Mouse (Mus musculus) cerebellum, adult 18-20 months (tissue): ENCODE measurements around the gene C87436.
A peak's percentile ranks its signal among the peaks of the same experiment; 100 is the strongest.
"Not testable (repeated sequence)": the region's sequence is repeated elsewhere in the genome, so short reads cannot be mapped to it uniquely, and the experiment has no call there.

Experiments
- DNase-seq, 2 experiments: peaks; one replicate each; pipeline ENCODE4 v3.0.0; 2021

Gene C87436

DNA sequence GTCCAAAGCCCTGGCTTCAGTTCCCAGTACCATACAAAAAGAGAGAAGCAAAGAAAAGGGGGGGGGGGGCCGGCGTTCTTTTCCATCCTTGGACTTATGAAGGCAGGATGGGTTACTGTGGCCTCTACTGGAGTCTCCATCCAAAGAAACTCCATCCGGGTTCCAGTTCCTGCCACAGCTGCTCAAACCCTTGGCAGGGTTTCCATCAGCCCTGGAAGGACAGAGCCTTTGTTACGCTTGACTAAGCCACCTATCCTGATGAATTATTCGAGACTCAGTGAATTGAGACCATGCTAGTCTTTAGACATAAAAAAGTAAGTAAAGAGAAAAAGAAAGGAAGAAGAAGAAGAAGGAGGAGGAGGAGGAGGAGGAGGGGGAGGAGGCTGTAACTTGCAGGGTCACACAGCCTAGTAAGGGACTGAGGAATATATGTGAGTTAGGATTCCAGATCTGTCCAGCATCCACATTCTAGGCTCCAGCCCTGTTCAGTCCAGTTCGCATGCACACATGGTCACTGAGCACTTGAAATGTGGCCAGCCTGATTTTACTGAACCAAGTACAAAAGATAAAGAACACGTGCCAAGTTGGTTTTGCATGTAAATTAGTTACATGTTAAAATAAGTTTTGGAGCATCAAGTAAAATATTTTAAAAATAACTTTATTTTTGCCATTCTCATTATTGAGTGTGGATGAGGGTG, 47.9 kb downstream of the C87436 start:
- DNase-seq = no peak

DNA sequence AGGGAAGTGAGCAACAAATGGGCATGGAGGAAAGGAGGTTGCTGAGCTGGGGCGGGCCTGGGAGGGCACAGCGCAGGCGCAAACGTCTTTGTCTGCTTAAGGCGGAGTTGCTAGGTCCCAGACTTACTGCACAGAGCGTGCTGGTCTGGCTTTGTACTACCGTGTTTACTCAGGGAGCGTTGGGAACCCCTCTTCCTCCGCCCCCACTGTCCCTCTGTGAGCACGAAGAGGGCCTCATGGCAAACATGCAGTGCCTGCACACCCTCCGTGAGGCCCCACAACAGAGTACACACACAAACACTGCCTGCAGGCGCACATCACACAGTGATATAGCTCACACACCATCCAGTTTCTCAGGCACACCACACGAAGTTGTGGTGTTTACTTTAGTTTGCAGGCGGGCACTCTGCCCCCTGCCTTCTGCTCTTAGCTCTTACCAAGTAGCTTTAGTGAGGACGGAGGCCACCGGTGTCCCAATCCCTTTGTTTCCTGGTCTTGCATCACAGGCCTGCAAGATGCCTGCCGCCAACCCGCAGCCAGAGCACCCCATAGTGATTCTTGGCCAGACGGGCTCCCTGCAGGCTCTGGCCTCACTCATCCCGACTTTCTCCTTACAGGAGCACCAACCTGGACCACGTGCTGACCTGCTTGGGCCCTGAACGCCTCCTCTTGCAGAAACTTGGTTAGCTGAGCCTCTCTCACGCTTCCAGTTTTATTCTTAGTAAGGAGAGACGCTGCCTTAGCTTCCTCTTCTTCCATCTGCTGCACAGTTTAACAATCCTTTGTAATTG, 49.4 kb downstream of the C87436 start:
- DNase-seq = peak; percentile 68 to 69

DNA sequence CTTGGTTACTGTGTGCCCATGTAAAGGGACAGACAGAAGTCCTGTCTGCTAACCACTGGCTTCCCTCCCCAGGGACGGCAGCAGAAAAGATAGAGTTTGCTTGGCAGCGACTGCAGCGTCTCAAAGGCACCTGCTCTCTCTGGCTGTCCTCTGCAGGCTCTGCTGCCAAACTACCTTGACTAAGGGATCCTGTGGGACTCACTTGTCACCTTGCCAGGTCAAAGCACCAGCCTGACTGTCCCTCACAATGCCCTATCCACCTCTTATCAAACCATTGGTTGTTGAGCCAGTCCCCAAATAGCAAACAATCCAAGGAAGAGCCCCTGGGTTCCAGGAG, 49.9 kb downstream of the C87436 start:
- DNase-seq = peak; percentile 34 to 47

DNA sequence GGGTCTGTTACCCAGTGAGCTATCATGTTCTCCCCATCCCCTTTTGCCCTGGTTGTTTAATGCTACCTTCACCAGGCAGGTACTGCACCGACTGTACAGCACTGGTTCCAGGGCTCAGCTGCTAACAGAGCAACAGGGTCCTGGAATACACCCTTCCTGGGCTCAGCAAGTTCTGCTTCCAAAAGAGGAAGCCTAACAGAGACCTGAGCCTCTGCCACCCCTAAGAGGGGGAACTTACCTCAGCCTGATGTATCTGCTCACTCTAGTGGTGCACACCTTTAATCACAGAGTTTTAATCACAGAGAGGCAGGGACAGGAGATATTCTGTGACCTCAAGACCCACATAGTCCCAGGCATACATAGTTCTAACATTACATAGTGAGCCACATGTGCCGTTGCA, 51.8 kb downstream of the C87436 start:
- DNase-seq = no peak

DNA sequence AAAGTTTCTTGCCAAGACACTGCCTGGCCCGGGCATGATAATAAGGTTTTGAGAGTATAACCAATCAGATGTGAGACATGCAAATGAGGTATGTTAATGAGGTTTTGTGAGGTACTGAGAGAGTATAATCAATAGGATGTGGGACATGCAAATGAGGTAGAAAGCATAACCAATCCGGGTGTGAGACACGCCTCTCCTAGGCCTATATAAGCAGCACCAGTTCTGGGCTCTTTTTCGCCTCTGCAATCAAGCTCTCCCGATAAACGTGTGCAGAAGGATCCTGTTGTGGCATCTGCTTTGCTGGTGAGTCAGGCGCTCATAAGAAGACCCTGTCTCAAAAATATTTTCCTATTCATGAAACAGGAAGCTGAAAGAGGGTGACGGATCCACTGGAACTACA, 52.2 kb downstream of the C87436 start:
- not testable (repeated sequence) for DNase-seq

DNA sequence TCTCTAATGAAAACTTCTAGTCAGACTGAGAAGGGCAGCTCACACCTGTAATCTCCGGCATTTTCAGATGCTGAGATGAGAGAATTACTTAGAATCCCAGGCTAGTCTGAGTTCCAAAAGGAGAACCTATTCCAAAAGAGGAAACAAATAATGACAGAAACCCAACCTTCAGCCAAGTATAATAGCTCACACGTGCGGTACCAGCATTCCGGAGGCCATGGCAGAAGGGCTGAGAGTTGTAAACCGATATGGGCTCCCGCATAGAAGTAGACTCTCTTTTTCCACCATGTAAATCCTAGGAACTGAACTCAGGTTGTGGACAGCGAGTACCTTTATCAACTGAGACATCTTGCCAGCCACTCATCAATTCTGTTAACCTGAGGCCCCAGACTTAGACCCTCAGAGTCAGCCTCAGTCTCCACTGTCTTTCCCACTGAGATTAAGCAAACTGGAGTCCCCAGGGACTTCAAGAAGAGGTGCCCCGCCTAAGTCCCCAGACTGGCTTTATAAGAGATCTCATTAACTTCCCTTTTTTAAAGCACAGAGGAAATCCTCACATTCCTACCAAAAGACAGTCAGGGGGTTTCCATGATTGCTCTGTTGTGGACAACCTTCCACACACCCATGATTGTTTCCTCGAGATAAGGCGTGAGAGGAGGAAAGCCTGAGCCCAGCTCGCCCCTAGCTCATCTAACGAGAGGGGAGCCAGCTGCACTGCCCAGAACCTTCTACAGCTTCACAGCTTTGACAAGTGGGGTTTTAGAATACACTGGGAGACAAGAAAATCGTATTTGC, 55.5 kb downstream of the C87436 start:
- no peak for DNase-seq

DNA sequence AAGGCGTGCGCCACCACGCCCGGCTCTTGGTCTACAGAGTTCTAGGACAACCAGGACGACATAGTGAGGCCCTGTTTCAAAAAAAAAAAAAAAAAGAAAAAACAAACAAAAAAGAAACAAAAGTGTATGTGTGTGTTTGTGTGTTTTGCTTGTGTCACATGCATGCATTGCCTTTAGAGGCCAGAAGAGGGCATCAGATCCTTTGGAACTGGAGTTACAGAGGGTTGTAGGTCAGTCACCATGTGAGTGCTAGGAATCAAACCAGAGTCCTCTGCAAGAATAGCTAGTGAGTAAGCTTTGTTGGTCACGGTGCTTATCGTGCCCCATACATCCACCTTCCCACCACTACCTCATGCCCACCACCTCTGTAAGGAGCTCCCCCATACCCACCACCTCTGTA, 56.6 kb downstream of the C87436 start:
- no peak for DNase-seq

DNA sequence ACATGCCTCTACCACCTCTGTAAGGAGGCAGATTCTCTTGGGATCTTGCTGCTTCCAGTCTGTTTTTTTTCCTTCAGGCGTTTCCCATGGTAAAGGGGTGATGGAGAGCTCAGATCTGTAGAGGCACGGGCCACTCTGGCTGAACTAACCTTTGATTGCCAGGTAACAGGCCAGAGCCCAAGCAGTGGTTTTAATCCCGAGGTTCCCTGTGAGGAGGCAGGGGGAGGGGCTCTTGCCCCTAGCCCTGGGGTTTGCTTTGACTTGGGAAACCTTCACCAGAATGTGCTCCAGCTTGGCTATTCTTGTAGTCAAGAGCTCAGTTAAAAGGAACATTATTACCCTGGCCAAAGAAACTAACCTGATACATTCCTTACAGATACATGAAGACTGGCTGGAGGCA, 57.5 kb downstream of the C87436 start:
- no peak for DNase-seq

DNA sequence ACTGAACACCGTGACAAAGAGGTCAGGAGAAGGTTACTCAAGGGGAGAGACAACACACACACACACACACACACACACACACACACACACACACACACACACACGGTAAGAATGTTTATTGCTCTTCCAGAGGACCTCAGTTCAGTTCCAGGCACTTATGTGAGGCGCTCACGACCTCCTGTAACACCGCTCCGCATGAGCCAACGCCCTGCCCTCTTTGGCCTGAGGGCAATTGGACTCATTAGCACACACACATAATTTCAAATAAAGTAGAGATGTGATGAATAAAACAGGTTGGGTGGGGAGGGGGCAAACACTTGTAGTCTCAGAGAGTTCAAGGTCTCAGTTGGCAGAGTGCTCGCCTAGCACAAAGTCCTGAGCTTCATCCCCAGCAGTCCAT, 58.0 kb downstream of the C87436 start:
- no peak for DNase-seq

DNA sequence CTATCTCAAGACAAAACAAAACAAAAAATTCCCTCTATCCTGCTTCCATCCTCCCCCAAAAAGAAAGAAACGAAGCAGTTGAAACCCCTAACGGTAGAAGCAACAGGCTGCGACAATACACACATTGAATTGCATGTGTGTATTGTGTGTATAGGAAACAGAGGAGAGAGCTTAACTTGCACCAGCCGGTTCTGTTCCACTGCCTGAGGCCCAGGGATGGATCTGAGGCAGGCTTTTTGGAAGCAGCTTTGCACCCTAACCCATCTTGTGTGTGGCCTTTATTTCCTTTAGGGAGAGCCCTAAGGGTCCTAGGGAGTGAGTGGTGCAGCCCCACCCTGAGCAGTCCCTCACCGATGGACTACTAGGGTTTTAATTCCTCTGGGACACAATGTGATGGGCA, 58.4 kb downstream of the C87436 start:
- DNase-seq = no peak

DNA sequence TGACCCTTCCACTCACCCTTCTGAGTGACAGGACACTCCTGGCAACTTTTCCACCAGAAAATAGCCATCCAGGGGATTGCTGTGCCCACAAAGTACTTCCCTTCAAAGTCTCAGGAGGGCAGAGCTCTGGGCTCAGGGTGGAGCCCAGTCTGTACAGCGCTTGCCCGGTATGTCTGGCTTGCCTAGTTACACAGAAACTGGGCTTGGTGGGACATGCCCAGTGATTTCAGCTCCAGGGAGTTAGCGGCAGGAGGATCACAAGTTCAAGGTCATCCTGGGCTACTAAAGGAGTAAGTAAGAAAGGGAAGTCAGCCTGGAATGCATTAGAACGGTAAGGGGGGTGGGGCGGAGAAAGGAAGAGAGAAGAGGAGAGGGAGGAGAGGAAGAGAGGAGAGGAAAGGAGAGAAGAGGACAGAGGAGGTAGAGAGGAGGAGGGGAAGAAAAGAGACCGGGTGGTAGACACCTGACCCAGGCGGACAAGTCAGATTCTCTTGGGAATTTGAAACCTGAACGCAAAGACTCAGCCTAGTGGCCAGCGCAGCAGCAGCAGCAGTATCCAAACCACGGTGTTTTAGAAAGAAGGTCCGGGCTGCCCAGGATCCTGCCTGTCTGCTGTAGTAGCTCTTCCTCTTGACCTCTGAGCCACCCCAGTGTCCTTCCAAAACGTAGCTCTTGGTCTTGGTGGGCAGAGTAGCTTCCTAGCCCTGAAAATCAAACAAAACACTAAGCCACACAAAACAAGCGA, 59.1 kb downstream of the C87436 start:
- no peak for DNase-seq

DNA sequence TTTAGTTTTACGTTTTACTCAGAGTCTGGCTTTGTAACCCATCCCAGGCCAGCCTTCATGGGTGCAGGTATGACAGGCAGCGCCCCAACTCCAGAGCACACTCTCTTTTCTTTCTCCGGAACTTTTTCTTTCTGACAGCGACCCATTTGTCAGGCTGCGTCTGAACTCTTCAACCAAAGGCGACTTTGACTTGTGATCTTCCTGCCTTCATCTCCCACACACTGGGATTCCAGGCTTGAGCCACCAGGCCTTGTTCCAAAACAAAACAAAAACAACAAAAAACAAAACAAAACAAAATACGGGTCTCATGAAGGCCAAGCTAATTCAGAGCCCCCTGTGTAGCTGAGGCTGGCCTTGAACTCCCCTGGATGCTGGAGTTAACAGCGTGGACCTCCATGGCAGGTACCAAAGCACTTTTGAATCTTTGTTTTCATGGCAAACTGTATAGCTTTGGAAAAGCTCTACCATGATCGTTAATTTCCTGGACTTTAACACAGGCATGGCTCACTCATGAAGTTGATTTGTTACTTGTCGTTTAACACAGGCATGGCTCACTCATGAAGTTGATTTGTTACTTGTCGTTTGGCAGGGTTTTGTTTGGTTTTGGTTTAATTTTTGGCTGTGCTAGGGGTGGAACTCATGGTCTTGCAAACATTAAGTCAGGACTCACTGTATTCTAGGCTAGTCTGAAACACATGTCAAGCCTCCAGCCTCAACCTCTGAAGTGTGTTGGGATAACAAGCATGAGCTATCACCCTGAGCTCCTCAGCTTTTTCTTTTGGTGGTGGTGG, 60.0 kb downstream of the C87436 start:
- DNase-seq = no peak

DNA sequence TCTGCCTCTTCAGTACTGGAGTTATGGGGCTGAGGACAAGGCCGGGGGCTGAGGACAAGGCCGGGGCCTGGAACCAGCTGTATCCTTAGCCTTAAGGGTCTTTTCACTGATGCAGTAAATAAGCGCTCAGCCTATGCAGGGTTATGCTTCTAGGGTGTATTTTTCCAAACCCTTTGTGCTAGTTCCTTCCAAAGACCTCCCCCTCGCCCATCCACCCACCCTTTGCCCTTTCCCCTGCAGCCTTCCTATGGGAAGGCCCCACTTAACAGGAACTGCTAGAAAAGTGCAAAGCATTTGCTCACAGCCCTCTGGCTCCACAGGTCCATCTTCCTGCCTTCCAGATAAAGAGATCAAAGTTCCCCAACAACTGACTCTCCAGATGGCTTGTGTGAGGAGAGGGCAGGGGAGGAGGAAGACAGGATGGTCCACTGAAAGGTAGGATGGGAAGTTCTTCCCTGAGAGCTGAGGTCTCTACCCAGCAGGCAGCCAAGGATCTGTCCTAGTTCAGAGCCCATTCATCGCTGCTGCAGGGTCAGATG, 61.5 kb downstream of the C87436 start:
- DNase-seq = no peak

DNA sequence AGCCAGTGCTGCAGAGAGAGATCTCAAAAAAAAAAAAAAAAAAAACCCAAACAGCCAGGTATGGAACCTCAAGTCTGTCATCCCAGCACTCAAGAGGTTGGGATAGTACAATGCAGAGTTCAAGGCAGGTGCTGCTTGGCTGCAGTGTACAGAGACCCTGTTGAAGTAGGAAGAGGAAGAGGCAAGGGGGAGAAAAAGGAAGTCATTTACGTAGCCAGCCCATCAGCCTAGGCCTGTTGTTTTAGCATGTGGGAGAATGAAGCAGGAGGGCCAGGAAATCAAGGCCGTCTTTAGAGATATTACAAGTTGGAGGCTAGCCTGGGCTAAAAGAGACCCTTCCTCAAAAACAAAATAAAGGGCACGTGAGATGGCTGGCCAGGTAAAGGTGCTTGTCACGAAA, 65.3 kb downstream of the C87436 start:
- DNase-seq = no peak

DNA sequence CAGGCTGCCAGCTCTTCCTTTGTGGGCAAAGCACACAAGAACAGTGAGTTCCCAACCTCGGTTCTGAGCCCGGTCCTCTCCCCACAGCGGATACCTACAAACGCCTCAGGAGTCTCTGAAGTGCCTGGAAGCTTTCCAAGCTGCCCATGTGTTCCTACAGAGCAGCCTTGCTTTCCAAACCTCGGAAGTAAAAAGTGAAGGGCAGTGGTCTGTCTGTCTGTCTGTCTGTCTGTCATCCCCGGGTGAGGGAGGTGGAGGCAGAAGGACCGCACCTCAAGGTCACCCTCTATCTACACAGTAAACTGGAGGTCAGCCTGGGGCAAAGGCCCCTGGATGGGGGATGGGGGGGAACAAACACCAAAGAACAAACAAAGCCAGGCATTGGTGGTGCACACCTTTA, 67.5 kb downstream of the C87436 start:
- DNase-seq = peak; percentile 18 to 28

DNA sequence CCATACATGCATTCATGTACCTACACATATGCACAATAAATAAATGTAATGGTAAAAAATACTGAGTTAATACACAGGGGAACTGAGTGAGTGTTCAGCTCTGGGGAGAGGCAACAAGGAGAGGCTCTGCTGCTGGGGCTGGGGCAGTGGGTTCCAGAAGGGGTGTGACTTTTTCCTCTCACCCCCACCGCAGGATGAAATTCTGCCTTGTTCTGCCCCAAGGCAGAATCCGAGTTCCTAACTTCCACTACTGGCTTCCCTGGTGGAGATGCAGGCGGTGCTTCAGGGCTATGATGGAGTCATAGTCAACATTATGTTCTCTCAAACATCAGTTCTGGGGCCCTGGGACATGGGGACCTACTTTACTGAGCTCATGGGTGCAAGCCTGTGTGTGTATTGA, 68.1 kb downstream of the C87436 start:
- DNase-seq = no peak

DNA sequence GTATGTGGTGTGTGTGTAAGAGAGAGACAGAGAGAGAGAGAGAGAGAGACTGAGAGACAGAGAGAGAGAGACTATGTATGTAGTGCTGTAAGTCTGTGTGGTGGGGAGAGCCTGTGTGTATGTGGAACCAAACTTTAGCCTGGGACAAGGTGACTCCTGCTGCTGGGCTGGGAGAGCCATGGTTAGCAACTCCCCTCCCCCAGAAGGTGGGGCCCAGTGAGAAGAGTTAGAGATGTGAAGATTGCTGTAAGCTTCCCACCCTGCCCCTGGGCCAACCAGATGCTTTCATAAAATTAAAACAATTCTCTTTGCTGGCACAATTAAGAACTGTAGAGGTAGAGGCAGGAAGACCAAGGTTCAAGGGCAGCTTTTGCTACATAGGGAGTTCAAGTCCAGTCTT, 68.9 kb downstream of the C87436 start:
- DNase-seq = no peak

DNA sequence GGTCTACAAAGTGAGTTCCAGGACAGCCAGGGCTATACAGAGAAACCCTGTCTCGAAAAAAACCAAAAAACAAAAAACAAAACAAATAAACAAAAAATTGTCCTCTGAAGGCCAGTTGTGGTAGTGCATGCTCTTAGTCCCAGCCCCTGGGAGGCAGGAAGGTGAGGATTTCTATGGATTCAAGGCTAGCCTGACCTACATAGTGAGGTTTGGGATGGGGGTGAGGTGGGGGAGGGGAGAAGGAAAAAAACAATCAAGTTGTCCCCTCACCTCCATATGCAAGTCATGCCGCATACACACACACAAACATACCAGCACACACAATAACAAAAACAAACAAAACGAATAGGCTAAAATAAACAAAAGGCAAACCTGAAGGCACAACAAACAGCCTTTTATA, 70.6 kb downstream of the C87436 start:
- no peak for DNase-seq

DNA sequence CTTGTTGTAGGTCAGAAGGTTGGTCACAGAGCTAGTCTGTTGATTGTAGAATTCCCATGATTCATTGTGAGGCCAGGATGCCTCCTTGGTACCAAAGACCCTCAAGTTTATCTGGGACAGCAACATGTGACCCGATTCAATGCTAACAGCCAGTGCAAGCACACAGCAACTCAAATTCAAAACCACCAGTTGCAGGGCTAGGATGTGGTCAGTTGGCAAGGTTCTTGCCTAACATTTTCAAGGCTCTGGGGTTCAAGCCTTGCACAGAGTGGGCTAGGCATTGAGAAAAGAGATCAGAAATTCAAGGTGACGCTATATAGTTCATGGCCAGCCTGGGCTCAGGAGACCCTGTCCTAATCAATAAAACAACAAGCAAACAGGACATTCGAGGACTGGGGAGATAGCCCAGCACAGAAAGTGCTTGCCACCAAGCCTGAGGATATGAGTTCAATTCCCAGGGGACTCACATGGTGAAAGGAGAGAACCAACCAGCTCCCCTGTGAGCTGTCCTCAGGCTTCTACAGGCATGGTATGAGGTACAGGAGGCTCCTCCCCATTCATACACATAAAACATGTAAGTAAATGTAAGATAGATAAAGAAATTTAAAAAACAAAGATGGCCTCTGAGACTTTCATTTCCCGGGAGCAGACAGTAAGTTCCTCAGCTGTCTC, 71.2 kb downstream of the C87436 start:
- no peak for DNase-seq

DNA sequence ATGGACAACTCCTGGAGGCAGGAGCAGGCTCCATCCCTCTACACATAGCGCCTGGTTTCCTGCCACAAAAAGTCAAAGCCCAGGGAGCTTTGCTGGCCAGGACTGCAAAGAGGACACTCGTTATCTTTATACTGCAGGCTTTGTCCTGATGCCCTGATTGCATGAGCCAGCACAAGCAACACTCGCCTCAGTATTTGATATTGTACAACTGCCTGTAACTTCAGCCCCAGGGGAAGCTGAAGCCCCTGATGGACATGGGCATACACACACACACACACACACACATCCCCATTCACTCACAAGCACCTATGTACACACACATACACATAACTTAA, 71.7 kb downstream of the C87436 start:
- no peak for DNase-seq

DNA sequence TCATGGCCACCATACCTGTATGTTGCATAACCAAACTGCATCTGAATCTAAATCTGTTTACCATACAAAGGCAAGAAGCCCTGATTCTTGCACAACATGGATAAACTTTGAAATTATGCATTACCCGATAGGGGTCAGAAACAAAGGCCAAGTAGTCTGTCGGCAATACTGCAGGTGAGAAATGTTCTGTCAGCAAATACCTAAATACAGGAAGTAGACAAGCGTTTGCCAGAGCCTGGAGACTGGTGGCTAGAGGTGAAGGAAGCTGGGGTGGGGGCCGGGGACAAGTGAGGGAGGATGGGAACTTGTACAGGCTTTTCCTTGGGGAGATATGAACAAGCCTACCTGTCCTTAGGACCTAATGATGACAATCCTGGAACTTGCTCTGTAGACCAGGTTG, 72.8 kb downstream of the C87436 start:
- no peak for DNase-seq

DNA sequence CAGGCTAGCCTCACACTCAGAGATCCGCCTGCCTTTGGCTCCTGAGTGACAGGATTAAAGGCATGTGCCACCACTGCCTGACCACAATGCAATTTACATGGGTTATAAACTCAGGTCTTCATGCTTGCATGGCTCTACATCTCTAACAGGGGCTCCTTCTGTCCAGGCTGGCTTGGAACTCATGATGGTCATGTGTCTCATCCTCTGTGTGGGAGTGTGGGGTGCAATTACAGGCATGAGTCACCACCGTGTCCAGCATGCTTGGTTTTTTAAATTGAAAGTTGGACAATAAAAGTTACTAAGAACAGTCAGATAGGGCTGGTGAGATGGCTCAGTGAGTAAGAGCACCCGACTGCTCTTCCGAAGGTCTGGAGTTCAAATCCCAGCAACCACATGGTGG, 75.1 kb downstream of the C87436 start:
- DNase-seq = no peak
